Mouse (Mus musculus) lung, postnatal 10 days (tissue): ENCODE results near the gene Gm266.

ENCODE experiments used
- DNase-seq: peaks from one replicate; pipeline ENCODE4 v3.0.0; 2021

Gene Gm266

DNA sequence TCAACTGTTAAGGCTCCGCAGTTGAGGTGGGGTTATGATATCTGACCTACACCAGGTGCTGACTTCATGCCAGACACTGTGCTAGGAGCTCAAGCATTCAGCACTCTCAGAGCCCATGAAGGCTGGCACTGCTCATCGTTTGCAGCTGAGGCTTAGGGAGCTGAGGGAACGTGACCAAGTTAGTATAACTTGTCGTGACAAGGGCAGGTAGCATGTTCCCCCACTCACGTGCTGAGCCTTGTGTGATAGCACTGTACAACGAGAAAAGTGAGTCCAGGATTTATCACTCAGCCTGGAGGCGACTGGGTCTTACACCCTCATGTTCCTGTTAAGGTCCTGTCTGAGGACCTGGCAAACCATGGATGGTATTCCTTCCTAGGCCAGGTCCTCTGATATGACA, 34.1 kb downstream of the Gm266 start:
- DNase-seq = no peak

DNA sequence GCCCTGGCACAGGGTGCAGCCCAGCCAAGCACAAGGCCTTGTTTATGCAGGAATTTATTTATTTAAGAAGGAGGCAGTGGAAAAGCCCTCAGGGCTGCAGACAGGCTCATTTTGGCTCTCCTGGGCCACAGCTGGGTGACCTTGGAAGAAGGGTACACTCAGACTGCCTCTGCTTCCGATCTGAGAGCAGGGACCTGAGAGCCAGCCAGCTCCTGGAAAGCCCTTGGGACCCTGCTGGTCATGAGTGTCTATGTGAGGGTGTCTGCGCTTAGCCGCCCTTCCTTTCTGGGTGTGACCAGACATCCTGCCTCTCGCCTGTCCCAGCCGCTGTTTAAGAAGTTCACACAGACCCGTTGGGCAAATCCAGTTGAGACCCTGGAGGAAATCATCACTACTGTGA, 35.3 kb downstream of the Gm266 start:
- DNase-seq = peak; percentile 62

DNA sequence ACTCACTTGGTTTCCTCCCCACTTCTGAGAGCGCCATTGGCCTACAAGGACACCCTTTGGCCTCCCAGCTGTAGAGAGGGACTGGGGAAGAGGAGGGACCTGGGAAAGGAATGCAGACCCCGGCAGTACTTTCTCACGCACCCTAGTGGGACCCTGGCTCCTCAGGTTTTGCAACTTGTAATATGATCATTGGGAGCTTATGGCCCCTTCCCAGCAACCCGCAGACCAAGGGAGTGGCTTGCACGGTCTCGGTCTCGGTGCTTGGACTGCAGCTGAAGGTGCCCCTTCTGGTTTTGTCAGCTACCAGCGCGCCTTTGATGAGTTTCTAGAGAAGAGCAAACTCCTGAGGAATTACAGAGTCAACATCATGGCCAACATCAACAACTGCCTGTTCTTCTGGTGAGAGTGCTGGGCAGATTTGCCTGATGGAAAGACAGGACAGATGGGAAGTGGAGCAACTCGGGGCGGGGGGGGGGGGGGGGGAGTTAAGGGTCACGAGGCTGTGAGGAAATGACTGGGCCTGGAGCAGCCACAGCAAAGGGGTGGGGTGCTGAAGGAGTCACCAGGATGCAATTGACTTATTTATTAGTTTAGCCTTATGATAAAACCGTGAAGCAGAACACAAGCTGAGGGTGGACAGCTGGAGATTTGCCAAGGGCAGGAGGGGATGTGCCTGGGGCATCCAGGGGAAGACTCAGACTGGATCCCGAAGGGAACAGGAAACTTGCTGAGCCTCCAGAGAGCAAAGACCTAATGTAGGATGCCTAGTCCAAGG, 36.5 kb downstream of the Gm266 start:
- DNase-seq = peak; percentile 63

DNA sequence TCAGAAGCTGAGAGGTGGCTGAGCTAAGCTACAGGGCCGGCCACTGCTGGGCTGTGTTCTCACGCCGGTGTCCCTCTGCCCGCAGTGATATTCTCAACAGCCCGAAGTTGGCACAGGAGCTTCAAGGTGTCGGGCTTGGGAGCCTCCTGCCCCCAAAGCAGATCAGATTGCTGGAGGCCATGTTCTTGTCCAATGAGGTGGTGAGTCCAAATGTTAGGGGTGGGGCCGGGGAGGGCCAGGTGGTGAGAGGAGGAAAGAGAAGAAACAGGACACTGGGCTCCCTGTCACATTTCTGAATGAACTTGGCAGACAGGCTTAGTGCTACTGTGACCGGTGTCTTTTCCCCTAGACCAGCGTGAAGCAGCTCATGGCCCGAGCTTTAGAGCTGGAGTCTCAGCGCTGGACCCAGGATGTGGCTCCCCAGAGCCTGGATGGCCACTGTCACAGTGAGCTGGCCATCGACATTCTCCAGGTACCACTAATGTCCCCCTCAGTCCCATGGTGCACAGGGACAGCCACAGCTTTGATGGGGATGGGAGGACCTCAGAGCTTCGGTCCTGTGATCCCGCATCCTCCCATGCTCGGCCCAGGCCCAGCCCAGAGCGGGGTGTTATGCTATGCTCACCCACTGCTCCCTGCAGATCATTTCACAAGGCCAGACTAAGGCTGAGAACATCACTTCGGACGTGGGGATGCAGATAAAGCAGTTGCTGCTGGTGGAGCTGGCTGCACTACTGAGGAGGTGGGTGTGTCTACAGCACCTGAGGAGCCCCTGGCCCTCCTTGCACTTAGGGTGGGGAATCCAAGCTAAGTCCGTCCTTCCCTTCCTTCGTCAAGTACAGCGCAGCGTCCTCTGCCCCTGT, 37.5 kb downstream of the Gm266 start:
- no peak for DNase-seq

DNA sequence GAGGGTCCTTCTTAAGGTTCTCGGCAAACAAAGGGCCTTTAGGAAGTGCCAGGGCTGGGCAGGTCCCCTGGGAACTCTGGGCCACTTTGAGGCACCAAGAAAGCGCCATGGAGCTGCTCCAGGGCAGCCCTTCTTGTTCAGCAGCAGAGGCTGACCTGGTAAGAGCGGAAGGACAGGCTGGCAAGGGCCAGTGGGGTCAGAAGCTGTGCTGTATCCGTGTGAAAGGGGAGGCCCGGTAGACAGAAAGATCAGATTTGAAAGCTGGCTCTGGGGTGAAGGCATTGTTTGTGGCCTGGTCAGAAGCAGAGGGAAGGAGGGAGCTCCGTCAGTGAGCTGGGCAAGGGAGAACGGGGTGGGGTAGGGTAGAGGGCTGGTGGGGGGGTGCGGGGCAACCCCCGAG, 38.3 kb downstream of the Gm266 start:
- DNase-seq = no peak

DNA sequence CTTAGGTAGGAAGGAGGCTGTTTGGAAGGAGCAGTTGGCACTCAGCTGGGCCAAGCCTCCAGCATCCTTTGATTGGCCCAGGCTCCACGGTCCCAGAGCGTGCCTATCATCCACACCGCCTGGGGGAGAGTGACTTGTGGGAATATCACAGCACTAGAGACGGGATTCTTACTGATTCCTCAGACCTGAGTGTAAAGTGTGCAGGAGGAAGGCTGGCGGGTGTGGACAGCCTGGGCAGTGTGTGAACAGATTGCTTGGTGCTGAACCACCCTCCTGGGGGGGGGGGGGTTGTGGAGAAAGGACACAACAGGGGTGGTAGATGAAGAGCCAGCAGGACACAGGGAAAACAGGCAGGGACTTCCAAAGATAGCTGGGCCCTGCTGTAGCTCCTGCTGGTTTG, 38.9 kb downstream of the Gm266 start:
- no peak for DNase-seq

DNA sequence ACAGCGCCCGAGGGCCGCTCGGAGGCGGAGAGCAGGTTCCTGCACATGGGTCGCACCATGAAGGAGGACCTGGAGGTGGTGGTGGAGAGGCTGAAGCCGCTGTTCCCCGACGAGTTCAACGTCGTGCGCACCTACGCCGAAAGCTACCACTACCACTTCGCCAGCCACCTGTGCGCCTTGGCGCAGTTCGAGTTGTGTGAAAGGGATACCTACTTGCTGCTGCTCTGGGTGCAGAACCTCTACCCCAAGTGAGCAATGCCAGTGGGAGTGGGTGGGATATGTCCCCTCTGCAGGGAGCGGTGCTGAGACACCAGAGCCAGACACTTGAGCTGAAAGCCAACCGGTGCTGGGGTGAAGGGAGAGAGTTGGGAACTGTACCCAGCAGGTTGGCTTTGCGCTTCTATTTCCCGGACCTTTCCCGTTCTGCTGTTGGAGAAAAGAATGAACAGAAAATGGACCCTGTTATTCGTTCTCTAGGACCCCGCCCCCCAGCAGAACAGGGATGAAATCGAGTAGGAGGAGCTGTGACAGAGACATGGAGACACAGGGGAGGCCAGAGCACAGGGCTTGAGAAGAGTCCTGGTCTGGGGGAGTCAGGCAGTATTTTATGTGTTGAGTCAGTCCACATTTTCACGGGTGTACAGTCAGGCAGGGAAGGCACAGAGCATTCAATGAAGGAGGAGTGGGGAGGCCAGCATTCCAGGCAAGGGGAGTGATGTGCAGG, 39.6 kb downstream of the Gm266 start:
- no peak for DNase-seq

DNA sequence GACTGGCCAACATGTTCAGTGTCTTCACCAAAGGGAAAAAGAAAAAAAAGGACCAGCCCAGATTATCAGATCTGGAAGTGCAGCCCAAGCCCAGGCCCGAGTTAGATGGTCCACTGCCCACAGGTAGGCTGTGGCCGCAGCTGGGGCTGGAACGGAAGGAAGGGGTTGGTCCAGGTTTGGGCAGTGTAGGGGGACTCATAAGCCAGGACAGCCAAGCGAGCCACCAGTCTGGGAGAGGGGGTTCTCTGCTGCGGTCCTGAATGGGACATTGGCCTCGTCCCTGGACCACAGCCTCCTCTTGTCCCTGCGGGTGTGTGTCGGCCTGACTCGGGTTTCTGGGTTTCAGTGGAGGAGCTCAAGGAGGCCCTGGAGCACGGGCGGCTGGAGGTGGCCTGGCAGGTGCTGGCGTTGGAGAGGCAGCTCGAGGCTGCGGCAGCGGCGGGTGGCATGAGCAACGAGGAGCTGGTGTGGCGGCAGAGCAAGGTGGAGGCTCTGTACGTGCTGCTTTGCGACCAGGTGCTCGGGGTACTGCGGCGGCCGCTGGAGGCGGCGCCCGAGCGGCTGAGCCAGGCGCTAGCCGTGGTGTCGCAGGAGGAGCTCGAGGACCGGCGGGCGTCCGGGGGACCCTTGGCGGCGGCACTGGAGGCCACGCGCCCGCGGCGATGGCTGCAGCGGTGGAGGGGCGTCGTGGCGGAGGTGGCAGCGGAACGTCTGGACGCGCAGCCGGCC, 40.3 kb downstream of the Gm266 start:
- no peak for DNase-seq

DNA sequence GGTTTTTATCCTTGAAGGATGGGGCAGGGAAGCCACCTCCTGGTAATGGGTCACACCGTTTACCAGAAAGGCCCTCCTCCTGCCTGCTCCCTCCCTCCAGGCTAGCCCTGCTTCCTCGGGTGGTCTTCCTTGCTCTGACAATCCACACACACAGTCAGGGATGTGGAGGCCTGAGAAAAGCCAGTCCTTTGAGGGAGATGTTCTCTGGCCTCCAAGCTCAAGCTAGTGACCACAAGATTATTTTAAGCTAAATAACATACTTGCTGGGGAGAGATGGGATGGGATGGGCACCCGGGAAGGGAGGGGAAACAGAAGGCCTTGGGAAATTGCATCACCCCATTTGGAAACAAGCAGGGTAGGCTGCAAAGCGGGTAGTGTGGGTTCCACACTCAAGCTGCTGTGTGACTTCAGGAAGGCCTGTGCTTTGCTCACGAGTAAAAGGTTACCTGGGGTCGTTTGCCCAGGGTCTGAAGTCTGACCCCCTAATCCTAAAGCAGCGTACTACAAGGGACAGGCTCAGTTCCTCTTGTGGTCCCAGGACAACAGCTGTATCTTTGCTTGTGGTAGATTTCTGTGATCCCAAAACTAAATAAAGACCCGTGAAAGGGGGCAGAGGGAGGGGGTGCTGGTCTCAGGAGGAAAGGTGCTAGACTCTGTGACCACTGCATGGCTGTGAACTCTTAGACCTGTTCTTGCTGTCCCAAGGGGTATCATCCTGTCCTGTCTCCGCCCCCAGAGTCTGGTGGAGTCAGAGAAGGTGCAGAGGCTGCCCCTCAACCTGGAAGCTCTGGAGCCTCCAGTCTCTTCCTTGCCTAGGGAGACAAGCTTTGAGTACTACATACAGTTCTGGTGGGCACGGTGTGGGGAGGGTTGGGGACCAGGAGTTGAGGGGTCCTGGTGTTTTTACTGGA, 41.4 kb downstream of the Gm266 start:
- peak; percentile 34 for DNase-seq

DNA sequence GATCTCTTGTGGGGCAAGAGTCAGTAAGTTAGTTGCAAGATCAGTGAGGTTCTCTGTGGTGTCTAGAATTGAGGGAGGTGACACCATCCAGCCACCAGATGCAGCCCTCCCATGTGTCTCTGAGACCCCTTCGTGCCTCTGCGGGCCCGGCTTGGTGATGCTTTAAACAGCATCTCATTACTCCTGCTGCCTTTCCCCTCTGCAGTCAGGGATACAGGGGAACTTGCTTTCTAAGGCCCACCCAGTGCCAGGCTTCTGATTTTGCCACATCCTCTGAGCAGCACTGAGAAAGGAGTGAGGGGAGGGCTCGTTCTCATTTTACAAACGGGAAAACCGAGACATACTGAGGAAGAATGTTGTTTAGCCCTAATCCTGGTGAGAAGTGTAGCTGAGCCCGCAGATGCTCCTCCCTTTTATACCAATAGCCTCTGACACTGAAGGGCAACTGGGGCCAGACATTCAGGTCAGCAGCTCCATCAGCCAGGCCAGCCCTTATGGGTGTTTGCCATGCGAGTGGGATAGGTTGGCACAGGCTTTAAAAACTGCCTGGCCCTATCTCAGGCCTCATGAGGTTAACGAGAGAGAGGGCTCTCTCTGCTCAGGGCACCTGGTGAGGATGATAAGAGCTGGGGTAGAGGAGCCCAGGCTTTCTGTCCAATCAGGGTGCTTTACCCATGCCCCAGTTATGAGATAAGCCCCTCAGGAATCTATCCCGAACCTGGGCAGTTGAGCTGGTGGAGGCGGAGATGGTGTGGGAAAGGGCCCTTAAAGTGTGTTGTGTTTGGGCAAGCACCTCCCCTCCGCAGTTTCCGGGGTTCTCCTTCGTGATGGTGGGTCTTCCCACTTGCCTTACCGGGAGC, 42.4 kb downstream of the Gm266 start:
- DNase-seq = no peak

DNA sequence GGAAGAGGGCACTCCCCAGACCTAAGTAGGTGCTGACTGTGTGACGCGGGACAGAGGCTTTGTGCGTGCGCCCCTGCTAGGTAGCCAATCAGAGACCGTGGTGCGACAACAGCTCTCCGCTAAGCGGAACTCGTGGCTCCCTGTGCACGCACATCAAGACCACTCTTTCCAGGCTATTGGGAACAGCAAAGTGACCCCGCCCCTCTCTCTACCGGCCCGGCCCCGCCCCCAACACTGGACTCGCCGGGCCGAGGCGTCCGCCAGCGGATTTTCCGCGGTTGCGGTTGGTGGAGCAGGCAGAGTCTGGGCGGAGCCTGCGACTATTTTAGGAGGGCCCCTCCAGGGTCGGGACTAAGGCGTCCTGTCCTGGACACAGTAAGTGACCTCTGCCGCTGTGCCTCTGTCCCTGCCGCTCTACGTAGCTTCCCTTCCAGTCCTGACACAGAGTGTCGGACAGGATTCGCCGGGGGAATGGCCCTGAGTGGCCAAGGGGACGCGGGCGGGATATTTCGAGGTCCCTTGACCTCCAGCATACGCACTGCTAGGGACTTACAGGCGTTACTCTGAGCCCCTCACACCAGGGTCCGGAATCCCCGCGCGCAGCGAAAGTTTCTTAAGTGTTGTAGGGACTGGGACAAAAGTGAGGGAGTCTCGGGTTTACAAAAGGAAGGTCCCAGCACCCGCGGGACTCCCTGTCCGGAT, 43.2 kb downstream of the Gm266 start, which contains the start of gene Tnfaip2:
TSS of gene Tnfaip2 (plus strand) at position 161 of the 702 bp plus-strand sequence.
- DNase-seq = peak; percentile 87

DNA sequence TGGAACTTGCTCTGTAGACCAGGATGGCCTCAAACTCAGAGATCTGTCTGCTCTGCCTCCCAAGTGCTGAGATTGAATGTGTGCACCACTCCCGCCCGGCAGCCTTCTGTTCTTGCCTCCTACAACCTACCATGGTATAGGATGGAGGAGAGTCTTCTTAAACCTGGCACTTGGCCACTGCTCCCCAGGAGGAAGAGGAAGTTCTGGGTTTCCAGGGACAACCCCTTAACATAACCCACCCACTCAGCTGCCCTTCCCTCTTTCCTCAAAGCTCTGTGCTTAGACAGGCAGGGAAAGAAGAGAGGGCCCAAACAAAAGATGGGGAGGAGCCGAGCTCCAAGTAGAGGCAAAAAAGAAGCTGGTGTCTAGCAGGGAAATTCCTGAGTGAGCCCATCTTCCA, 44.1 kb downstream of the Gm266 start:
- no peak for DNase-seq

DNA sequence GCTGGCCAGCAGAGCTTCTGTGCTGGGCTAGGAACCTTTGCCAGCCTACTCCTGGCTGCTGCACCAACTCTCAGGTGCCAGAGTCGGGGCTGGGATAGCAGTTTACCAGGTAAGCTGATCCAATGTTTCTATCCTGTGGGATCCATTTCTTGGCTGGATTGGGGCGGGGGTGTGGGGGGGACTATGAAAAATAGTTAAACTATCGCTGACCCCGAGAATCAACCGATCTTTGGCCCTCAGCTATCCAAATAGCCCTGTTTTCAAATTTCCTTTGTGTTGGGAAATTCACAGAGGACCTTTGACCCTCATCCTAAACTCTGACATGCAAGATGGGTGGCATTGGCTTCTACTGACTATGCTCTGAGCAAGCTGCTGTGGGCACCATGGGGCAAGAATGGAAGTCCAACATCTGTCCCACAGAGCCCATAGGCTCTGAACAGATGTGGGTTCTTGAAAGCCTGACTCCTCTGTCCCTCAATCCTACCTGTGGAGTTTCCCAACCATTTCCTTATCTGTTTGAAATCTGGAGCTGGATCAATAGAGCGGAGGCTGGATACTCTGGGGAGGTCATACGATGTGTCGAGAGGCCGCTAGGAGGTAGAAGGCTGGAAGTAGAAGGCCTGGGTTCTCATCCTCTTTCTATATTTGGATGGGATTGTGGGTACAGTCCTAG, 44.8 kb downstream of the Gm266 start:
- DNase-seq = no peak

DNA sequence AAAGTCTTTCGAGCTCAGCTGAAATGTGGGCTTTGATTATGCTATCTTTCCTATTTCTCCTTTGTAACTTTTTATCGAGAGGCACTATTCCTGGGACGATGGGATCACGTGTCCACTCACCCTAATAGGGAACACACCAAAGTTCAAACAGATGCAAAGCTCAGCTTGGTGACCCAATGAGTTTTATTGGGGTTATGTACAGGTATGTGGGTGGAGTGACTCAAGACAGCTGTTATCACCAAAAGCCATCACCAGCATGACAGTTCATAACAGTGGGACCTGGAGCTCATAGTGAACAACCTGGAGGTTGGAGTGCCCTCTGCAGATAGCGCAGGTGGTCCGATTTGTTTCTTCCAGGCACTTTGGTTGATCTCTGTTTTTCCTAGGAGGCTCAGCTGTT, 46.8 kb downstream of the Gm266 start:
- no peak for DNase-seq

DNA sequence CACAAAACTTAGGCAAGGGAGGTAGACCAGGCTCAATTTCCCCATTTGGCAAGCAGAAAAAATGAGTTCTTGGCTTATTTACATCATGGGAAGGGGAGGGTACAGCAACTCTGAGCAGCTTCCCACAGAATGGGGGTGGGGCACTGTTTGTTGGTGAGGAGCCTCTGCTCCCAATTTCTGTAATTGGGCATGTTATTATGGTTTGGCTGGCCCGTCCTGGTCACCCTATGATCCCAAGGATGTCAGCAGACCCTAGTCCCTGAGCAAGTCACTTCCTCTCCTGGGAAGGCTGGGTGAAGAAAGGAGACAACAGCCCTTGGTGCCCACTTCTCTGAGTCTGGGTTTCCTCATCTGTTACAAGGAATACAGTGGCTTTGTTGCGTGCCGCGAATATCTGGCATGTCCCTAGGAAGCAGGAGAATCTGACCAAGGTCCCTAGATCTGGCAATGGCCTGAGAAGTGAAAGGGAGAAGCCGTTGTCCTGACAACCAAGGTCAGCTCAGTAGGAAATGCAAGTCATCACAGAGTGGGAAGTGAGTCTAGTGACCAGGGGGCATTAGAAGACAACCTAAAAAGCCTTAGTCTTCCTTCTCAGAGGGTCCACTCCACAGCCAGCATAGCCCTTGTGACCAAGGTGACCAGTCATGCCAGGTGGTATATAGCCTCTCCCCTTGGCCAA, 48.3 kb downstream of the Gm266 start:
- peak; percentile 38 for DNase-seq

DNA sequence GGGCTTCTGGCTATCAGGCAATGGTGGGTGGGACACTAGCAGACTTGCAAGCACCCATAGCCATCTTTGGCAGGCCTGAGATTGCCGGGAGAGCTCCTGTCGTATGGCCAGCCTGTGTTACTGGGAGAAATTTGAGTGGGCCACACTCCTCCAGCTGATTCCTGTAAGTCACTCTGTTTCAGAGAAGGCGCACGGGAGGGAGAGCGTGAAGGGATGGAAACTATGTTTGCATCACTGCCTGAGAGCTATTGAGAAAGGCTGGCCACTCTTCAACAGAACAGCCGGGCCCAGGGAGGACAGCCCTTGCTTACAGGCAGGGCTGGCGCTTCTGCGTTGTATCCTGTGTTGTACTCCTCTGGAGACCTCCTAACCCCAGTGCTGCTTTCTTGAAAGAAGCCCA, 49.0 kb downstream of the Gm266 start:
- peak; percentile 75 for DNase-seq

DNA sequence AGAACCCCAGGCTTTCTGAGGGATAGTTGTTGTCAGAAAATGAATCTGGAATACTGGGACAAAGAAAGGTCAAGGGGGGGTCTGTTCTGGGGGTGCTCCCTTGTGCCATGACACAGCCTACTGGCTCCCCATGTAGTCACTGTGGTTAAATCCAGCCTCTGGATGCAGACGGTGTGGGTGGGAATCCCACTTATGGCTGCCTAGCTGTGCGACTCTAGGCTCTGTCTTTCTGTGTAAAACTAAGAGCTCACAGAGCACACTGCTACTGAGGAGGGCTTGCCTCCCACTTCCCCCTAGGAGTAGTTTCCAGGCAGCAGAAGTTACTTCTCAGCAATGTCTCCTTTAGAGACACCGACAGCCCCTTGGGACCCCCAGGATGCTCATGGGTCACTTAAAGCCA, 49.5 kb downstream of the Gm266 start:
- no peak for DNase-seq

DNA sequence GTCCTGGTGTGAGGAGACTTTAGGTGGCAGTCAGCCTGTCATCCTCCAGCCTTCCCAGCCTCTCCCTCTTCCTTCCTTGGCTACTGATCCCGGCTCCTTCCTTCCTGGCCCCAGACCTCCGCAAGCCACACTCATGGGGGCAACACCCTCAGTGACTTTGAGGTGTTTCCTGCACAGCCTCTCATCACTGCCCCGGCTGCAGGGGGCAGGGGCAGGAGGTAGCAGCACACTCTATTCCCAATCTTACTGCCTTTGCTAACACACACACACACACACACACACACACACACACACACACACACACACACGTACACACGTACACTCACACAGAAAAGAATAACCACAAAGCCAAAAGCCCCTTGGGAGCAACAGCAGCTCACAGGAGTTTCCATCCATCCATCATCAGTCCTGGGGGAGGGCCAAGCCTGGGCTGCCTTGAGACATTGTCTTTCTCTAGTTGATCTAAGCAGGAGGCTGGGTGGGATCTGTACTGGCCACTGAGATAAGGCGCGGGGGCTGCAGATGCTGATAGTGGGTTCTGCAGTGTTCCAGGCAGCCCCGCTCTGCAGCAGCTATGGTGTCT, 50.8 kb downstream of the Gm266 start:
- DNase-seq = peak; percentile 77
